ENCODE assay signal across 8 mouse cellular contexts in the genomic region with DNA sequence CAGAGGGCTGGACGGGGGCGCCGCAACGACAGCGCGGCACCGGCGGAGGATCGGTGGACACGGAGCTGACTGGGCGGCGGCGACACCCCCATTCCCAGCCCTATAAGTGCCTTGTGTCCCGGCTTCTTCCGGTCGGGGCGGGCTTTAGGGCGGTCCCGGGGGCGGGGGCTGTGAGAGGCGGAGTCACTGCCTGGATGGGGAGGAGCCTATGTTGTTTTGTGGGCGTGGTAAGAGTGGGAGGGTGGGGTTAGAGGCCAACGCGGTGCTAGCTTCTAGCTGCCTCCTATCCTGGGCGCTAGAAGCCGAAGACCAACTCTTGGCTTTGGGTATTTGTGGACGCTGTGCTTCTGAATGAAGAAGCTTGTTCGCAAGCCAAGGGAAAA. TPM values are rescaled to one million over a fixed set of nuclear protein-coding genes. Genes with fewer than 3 reads are reported as not detected.
DNase-seq lines count a peak whose midpoint lies in the region; ATAC-seq and TF ChIP-seq lines count a peak whose summit lies in the region.

A gene (minus strand): TSS at position 120 of the 383 bp plus-strand sequence.

- in situ Hi-C loops in ES-E14 (cut with MboI; ENCODE audit: low sequenced_read_pairs in 2 of 2, unreplicated experiment in 2 of 2), result no loop called here

- H3K9ac ChIP-seq in ES-E14 (ENCODE audit: insufficient read depth, low read depth, low read length, poor library complexity, severe bottlenecking), result peak within 1 kb of the TSS; percentile 81
- H3K9ac ChIP-seq in forebrain, embryonic 15.5 days (replicated peaks), result peak within 1 kb of the TSS; percentile 91
- peak within 1 kb of the TSS; percentile 99 for H3K9ac ChIP-seq in liver, postnatal 0 days (replicated peaks)
- peak within 1 kb of the TSS; percentile 88 for H3K9ac ChIP-seq in neural tube, embryonic 13.5 days

- H3K27me3 ChIP-seq in forebrain, embryonic 15.5 days, result no peaks in the 10 kb centered on the region
- H3K27me3 ChIP-seq in liver, postnatal 0 days (ENCODE audit: insufficient read depth, low read length), result no peaks in the 10 kb centered on the region
- H3K27me3 ChIP-seq in neural tube, embryonic 13.5 days, result no peaks in the 10 kb centered on the region

- intact Hi-C loops in heart, postnatal 14 days (cut with DNase I), result no loop called here

- peak within 1 kb of the TSS; percentile 93 for H3K4me2 ChIP-seq in forebrain, embryonic 15.5 days (replicated peaks)
- H3K4me2 ChIP-seq in liver, postnatal 0 days (ENCODE audit: low read depth, low read length), result peak within 1 kb of the TSS; percentile 93
- H3K4me2 ChIP-seq in neural tube, embryonic 13.5 days, result peak within 1 kb of the TSS; percentile 91

- H3K9me3 ChIP-seq in ES-E14 (ENCODE audit: control insufficient read depth, insufficient read depth, low read depth, low read length), result no peaks in the 10 kb centered on the region
- no peaks in the 10 kb centered on the region for H3K9me3 ChIP-seq in forebrain, embryonic 15.5 days
- H3K9me3 ChIP-seq in liver, postnatal 0 days (ENCODE audit: low read length), result no peaks in the 10 kb centered on the region
- no peaks in the 10 kb centered on the region for H3K9me3 ChIP-seq in neural tube, embryonic 13.5 days

- H3K27ac ChIP-seq in ES-E14 (ENCODE audit: insufficient read depth, low read depth, low read length, poor library complexity, severe bottlenecking), result no peak within 1 kb of the TSS
- peak within 1 kb of the TSS; percentile 80 for H3K27ac ChIP-seq in forebrain, embryonic 15.5 days (replicated peaks)
- peak within 1 kb of the TSS; percentile 98 for H3K27ac ChIP-seq in liver, postnatal 0 days (ENCODE audit: low read depth)
- peak within 1 kb of the TSS; percentile 81 for H3K27ac ChIP-seq in neural tube, embryonic 13.5 days (replicated peaks)

- TF ChIP-seq EP300 in liver, postnatal 0 days (IDR thresholded peaks at IDR 0.05; ENCODE audit: low read depth), result no peak

- H3K4me1 ChIP-seq in ES-E14 (ENCODE audit: control insufficient read depth in 2 of 2, insufficient read depth in 2 of 2, low read length in 2 of 2, poor library complexity in 1 of 2), result no peaks in the 10 kb centered on the region; a peak in 2 of 4 replicates
- H3K4me1 ChIP-seq in forebrain, embryonic 15.5 days, result peaks cover 13% of the 10 kb centered on the region
- peaks cover 21% of the 10 kb centered on the region for H3K4me1 ChIP-seq in liver, postnatal 0 days (ENCODE audit: insufficient read depth)
- peaks cover 16% of the 10 kb centered on the region for H3K4me1 ChIP-seq in neural tube, embryonic 13.5 days (replicated peaks)

- no peaks in the 10 kb centered on the region for H3K36me3 ChIP-seq in ES-E14 (ENCODE audit: control insufficient read depth, insufficient read depth, low read length, poor library complexity, severe bottlenecking)
- H3K36me3 ChIP-seq in forebrain, embryonic 15.5 days, result no peaks in the 10 kb centered on the region
- H3K36me3 ChIP-seq in liver, postnatal 0 days (replicated peaks; ENCODE audit: insufficient read depth, low read length), result no peaks in the 10 kb centered on the region
- no peaks in the 10 kb centered on the region for H3K36me3 ChIP-seq in neural tube, embryonic 13.5 days

- peak; percentile 83 for DNase-seq in ES-E14 (ENCODE audit: low read depth, low spot score)
- peak; percentile 92 for DNase-seq in cerebellum, adult 11-12 months
- peak; percentile 96 to 97 for DNase-seq in heart, postnatal 14 days
- peak; percentile 94 for DNase-seq in layer of hippocampus, adult 11-12 months (ENCODE audit: low spot score)
- peak; percentile 98 for DNase-seq in liver, postnatal 0 days
- DNase-seq in telencephalon, adult 2 months (ENCODE audit: low read depth, low spot score), result peak; percentile 84

- H3K4me3 ChIP-seq in ES-E14 (ENCODE audit: insufficient read depth in 1 of 2, low read depth in 1 of 2, low read length in 2 of 2, poor library complexity in 1 of 2, severe bottlenecking in 1 of 2), result peak within 1 kb of the TSS; percentile 85 to 91
- H3K4me3 ChIP-seq in forebrain, embryonic 15.5 days, result peak within 1 kb of the TSS; percentile 100
- H3K4me3 ChIP-seq in liver, postnatal 0 days (ENCODE audit: low read depth, low read length), result peak within 1 kb of the TSS; percentile 100
- H3K4me3 ChIP-seq in neural tube, embryonic 13.5 days, result peak within 1 kb of the TSS; percentile 94

- TF ChIP-seq CTCF in liver, postnatal 0 days (IDR thresholded peaks at IDR 0.05; ENCODE audit: low read depth), result 0 out of 2 replicates have a peak, but pooled peaks have one; percentile 4

- WGBS in forebrain, embryonic 15.5 days, result under 1% methylated on average over 28 of the region's 28 CpGs
- 0% methylated on average over 22 of the region's 28 CpGs for WGBS in liver, postnatal 0 days (ENCODE audit: insufficient replicate concordance)
- WGBS in neural tube, embryonic 13.5 days, result under 1% methylated on average over 18 of the region's 28 CpGs

- peak; percentile 97 for ATAC-seq in forebrain, embryonic 15.5 days (replicated peaks)
- ATAC-seq in liver, postnatal 0 days, result peak; percentile 96
- ATAC-seq in neural tube, embryonic 13.5 days (ENCODE audit: low read depth), result peak; percentile 97

TF ChIP-seq in ES-E14, 5 proteins besides CTCF, POLR2A, EP300 and RAD21:
- TF ChIP-seq ZNF384 (IDR thresholded peaks at IDR 0.05; ENCODE audit: low read depth, low read length), result no peak
- TF ChIP-seq HCFC1 (IDR thresholded peaks at IDR 0.05; ENCODE audit: borderline replicate concordance, insufficient read depth, low read length), result no peak
- TF ChIP-seq ZC3H11A (IDR thresholded peaks at IDR 0.05; ENCODE audit: borderline replicate concordance, low read depth, low read length), result no peak
- no peak for TF ChIP-seq MAFK (IDR thresholded peaks at IDR 0.05; ENCODE audit: insufficient read depth, low read depth, low read length)
- TF ChIP-seq CHD2 (IDR thresholded peaks at IDR 0.05; ENCODE audit: low read depth, low read length), result no peak

RNA-seq across cellular contexts. Expression of the gene that starts here (rescaled TPM):
- total RNA-seq in ES-E14 (2012; rRNA removed), result 7.4 and 10.4 TPM in 2 replicates
- polyA plus RNA-seq in forebrain, embryonic 15.5 days (2015; fragmentation: Nextera tagmentation; extraction: Ambion mirVana), result 5.5 and 6.9 TPM in 2 replicates
- 10 to 100 TPM in 1 of 2 experiments, 1 to 10 TPM in 1; 9.9 to 10.9 TPM for total RNA-seq in heart, postnatal 14 days (2021)
- 1.9 and 2.9 TPM in 2 replicates for polyA plus RNA-seq in liver, postnatal 0 days (2015; fragmentation: Nextera tagmentation; extraction: Ambion mirVana)
- 5.7 and 6.4 TPM in 2 replicates for polyA plus RNA-seq in neural tube, embryonic 13.5 days (2015; fragmentation: Nextera tagmentation; extraction: Ambion mirVana)
